Mouse (Mus musculus) kidney, postnatal 0 days (tissue): ENCODE measurements around the gene Notch2. TPM values are rescaled to one million over a fixed set of nuclear protein-coding genes. Genes with fewer than 3 reads are reported as not detected.

Source experiments
- ATAC-seq: fragments of 200-750 bp; cut with Nextera tagmentation; replicated peaks from 2 replicates; pipeline ENCODE4 v1.8.0; 2017; ENCODE audit warnings: low read depth, moderate number of reproducible peaks, moderate TSS enrichment, moderate library complexity; ENCODE audit not compliant: low FRiP score
- DNase-seq: peaks from one replicate; pipeline ENCODE4 v3.0.0-alpha.2; 2016; ENCODE audit warnings: low spot score
- H3K27ac ChIP-seq: fragments of 300-500 bp; sonication (generic); 2 replicates; pipeline ENCODE4 v1.5.1; 2014; ENCODE audit warnings: mild to moderate bottlenecking
- H3K27me3 ChIP-seq: fragments of 300-500 bp; sonication (generic); 2 replicates; pipeline ENCODE4 v1.6.1; 2014; ENCODE audit warnings: low read length, mixed read lengths; ENCODE audit not compliant: insufficient read depth
- H3K36me3 ChIP-seq: fragments of 300-500 bp; sonication (generic); 2 replicates; pipeline ENCODE4 v1.6.1; 2014; ENCODE audit warnings: low read length, mixed read lengths; ENCODE audit not compliant: insufficient read depth
- H3K4me1 ChIP-seq: fragments of 300-500 bp; sonication (generic); replicated peaks from 2 replicates; pipeline ENCODE4 v1.6.1; 2014; ENCODE audit warnings: antibody characterized with exemption, low read length, mixed read lengths; ENCODE audit not compliant: insufficient read depth
- H3K4me2 ChIP-seq: fragments of 300-500 bp; sonication (generic); 2 replicates; pipeline ENCODE4 v1.6.1; 2014; ENCODE audit warnings: mild to moderate bottlenecking, low read length, moderate library complexity, mixed read lengths
- H3K4me3 ChIP-seq: fragments of 300-500 bp; sonication (generic); replicated peaks from 2 replicates; pipeline ENCODE4 v1.5.1; 2014; ENCODE audit warnings: low read depth, low read length
- H3K9ac ChIP-seq: fragments of 300-500 bp; sonication (generic); 2 replicates; pipeline ENCODE4 v1.6.1; 2014; ENCODE audit warnings: low read depth, low read length
- H3K9me3 ChIP-seq: fragments of 300-500 bp; sonication (generic); replicated peaks from 2 replicates; pipeline ENCODE4 v1.6.1; 2016; ENCODE audit warnings: low read length, inconsistent platforms, mixed read lengths
- CTCF ChIP-seq: IDR thresholded peaks from 2 replicates; pipeline ENCODE4 v1.5.1; 2016; ENCODE audit warnings: antibody characterized with exemption, low read depth, mild to moderate bottlenecking, moderate library complexity
- WGBS: fragments of 180-500 bp; shearing (Covaris S2); extraction: QIAGEN DNeasy Blood & Tissue Kit; methylation state at CpG from one replicate; pipeline ENCODE4 v1.1.7; 2014; 5-methylcytosine and 5-hydroxymethylcytosine counted together
- polyA plus RNA-seq: library from polyadenylated mRNA; unstranded; fragments of >200 nt; fragmentation: Nextera tagmentation; extraction: Ambion mirVana; gene quantifications from 2 replicates; pipeline ENCODE4 v1.2.1, GENCODE M21; 2015

Gene Notch2
- polyA plus RNA-seq, 1 experiment from 2014 or later, result 25.2 TPM

DNA sequence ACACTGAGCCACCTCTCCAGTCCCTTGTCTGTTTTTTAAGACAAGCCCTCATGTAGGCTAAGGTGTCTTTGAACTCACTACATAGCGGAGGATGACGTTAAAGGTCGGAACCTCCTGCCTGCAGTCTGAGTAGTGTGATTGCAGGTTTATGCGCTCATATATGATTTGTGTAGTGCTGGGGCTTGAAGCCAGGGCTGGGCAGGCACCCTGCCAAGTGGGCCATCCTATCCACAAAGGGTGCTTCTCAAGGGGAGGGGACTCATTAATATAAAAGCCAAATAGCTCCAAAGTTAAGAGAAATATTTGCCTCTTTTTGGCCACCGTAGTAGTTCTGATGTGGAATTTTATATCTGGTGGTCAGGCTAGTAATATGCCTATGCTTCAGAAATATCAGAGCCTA, 22.8 kb upstream of the Notch2 start:
- ATAC-seq (no peak), DNase-seq (no peak)
- Histone ChIP-seq H3K36me3 (no peaks in the 10 kb centered on the region), H3K27ac (no peak overlapping the region), H3K27me3 (no peaks in the 10 kb centered on the region), H3K9ac (no peak overlapping the region), H3K4me1 (no peaks in the 10 kb centered on the region), H3K4me2 (no peak overlapping the region), H3K4me3 (no peak overlapping the region), H3K9me3 (no peaks in the 10 kb centered on the region)
- no peak for TF ChIP-seq CTCF
- WGBS, result 78% methylated on average over 5 of the region's 5 CpGs

GRCm38 (mm10) chr3:97992289-97992688, 21.0 kb upstream of the Notch2 start:
- Histone ChIP-seq H3K9ac (no peak overlapping the region), H3K4me1 (no peaks in the 10 kb centered on the region), H3K4me3 (no peak overlapping the region), H3K36me3 (no peaks in the 10 kb centered on the region), H3K4me2 (no peak overlapping the region), H3K27ac (no peak overlapping the region), H3K9me3 (no peaks in the 10 kb centered on the region), H3K27me3 (no peaks in the 10 kb centered on the region)
- ATAC-seq (no peak), DNase-seq (no peak)
- WGBS, result 53% methylated on average over 4 of the region's 4 CpGs
- TF ChIP-seq CTCF, result no peak

DNA sequence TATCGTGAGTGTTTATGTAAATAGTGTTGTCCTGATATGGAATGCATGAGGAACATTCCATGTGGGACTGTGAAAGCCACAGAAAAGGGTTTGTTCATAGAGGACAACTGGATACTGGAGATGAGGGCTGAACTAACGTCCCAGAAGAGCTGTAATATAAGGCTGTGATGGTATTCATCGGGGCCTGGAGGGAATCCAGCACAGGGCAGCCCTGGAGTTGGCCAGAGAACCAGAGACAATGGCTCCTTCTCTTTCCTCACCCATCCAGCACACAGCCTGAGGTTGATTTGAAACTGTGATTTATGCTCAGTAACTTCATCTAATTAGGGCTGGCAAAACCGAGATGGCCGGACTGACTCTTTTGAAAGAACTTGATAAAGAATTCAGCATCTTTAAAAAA, 20.1 kb upstream of the Notch2 start:
- Histone ChIP-seq H3K4me2 (no peak overlapping the region), H3K27ac (no peak overlapping the region), H3K9me3 (no peaks in the 10 kb centered on the region), H3K9ac (no peak overlapping the region), H3K36me3 (no peaks in the 10 kb centered on the region), H3K4me3 (no peak overlapping the region), H3K27me3 (no peaks in the 10 kb centered on the region), H3K4me1 (no peaks in the 10 kb centered on the region)
- ATAC-seq (no peak), DNase-seq (no peak)
- WGBS, result 52% methylated on average over 5 of the region's 5 CpGs
- TF ChIP-seq CTCF, result no peak

DNA sequence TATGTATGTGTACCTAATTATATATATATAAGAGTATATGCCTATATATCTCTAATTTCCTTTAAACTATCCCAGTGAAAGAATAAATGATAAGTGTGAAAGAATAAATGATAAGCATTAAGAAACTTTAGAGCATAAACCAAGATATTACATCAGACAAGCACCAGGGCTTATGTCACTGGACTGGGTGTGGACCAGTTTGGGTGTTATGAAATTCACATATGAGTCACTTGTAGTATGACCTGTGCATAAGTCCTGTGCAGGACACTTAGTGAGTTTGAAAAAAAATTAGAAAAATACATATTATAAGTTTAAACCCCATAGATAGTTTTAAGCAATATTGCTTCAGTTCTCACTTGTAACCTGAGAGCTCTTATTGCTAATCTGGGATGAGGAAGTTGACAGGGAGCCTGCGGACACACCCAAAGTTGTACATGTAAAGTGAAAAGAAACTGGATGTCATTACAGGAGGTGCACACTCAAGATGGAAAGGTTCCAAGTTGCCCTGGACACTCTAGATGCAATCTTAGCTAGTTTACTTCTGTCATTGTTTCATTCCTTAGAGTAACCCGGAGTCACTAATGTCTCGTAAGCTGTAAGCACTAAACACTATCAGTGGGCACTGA, 19.3 kb upstream of the Notch2 start:
- Histone ChIP-seq H3K4me2 (no peak overlapping the region), H3K4me1 (no peaks in the 10 kb centered on the region), H3K9me3 (no peaks in the 10 kb centered on the region), H3K4me3 (no peak overlapping the region), H3K27ac (no peak overlapping the region), H3K27me3 (no peaks in the 10 kb centered on the region), H3K9ac (no peak overlapping the region), H3K36me3 (no peaks in the 10 kb centered on the region)
- ATAC-seq (no peak), DNase-seq (no peak)
- TF ChIP-seq CTCF, result no peak
- 85% methylated on average over 3 of the region's 3 CpGs for WGBS

DNA sequence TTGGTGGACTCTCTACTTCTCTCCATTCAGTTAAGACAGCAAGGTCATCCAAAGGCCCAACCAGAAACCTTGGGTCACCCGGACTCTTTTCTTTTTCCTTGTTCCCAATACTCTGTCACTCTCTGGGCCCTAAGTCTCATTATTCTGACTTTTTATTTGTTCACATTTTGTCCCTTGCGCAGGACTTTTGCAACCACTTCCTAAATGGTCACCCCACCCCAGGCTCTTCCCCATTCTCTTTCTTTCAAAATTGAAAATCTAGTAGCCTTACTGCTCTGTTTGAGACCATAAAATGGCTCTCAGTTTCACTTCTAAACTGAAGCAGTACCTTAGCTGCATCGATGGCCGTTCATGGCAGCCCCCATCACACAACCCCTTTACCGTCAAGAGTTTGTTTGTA, 18.5 kb upstream of the Notch2 start:
- H3K9ac ChIP-seq, result no peak overlapping the region
- H3K4me1 ChIP-seq, result no peaks in the 10 kb centered on the region
- no peaks in the 10 kb centered on the region for H3K36me3 ChIP-seq
- no peak overlapping the region for H3K27ac ChIP-seq
- ATAC-seq (no peak), DNase-seq (no peak)
- no peaks in the 10 kb centered on the region for H3K27me3 ChIP-seq
- no peak overlapping the region for H3K4me2 ChIP-seq
- H3K4me3 ChIP-seq, result no peak overlapping the region
- TF ChIP-seq CTCF, result no peak
- H3K9me3 ChIP-seq, result no peaks in the 10 kb centered on the region
- whole genome bisulfite sequencing, result 84% methylated on average over 5 of the region's 5 CpGs

- Histone ChIP-seq H3K36me3 (no peaks in the 10 kb centered on the region), H3K4me3 (no peak overlapping the region), H3K4me2 (no peak overlapping the region), H3K27ac (no peak overlapping the region), H3K4me1 (no peaks in the 10 kb centered on the region), H3K9ac (no peak overlapping the region), H3K9me3 (no peaks in the 10 kb centered on the region), H3K27me3 (no peaks in the 10 kb centered on the region)
- ATAC-seq (no peak), DNase-seq (no peak)
- TF ChIP-seq CTCF, result no peak
- WGBS, result 59% methylated on average over 4 of the region's 4 CpGs
Observed at GRCm38 (mm10) chr3:97998349-97998748, 15.0 kb upstream of the Notch2 start.

DNA sequence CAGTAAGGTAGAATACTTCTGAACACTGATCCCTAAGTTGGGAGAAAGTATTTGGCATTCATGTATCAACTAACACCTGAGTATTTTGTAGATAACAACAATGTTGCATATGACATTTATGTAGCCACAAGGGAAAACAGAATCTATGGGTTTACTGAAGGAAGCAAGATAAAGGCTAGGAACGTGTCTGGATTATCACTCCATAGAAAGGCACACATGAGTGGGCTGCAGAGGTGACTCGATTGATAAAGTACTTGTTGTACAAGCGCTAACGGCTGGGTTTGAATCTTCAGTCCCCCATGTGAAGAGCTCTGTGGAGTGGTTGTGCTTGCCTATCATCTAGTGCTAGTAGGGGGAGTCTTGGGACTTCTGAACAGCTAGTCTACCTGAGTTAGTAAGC, 9.8 kb upstream of the Notch2 start:
- H3K4me1 ChIP-seq, result no peaks in the 10 kb centered on the region
- no peak for DNase-seq

More for the DNA sequence above, 9.8 kb upstream of the Notch2 start:
- Histone ChIP-seq H3K4me3 (no peak overlapping the region), H3K9ac (no peak overlapping the region), H3K9me3 (no peaks in the 10 kb centered on the region), H3K4me2 (no peak overlapping the region), H3K27me3 (no peaks in the 10 kb centered on the region), H3K27ac (no peak overlapping the region), H3K36me3 (no peaks in the 10 kb centered on the region)
- 78% methylated on average over 4 of the region's 4 CpGs for WGBS
- ATAC-seq, result no peak
- TF ChIP-seq CTCF, result no peak
